Mouse (Mus musculus) heart, embryonic 15.5 days (tissue): ENCODE measurements around the gene Atp6v0a4. TPM values are rescaled to one million over a fixed set of nuclear protein-coding genes. Genes with fewer than 3 reads are reported as not detected.

ENCODE experiments used
- ATAC-seq: fragments of 200-750 bp; cut with Nextera tagmentation; replicated peaks from 2 replicates; pipeline ENCODE4 v1.8.0; 2017; ENCODE audit warnings: low read depth, moderate TSS enrichment; ENCODE audit not compliant: insufficient number of reproducible peaks, insufficient read depth, low FRiP score
- H3K27ac ChIP-seq: fragments of 300-500 bp; sonication (generic); 2 replicates; pipeline ENCODE4 v1.5.1; 2015; ENCODE audit warnings: mild to moderate bottlenecking, inconsistent platforms
- H3K27me3 ChIP-seq: fragments of 300-500 bp; sonication (generic); 2 replicates; pipeline ENCODE4 v1.6.1; 2015; ENCODE audit warnings: inconsistent platforms
- H3K36me3 ChIP-seq: fragments of 300-500 bp; sonication (generic); 2 replicates; pipeline ENCODE4 v1.6.1; 2015; ENCODE audit warnings: mild to moderate bottlenecking, inconsistent platforms
- H3K4me1 ChIP-seq: fragments of 300-500 bp; sonication (generic); replicated peaks from 2 replicates; pipeline ENCODE4 v1.6.1; 2015; ENCODE audit warnings: inconsistent platforms
- H3K4me2 ChIP-seq: fragments of 300-500 bp; sonication (generic); 2 replicates; pipeline ENCODE4 v1.6.1; 2015; ENCODE audit warnings: inconsistent platforms, mild to moderate bottlenecking, moderate library complexity
- H3K4me3 ChIP-seq: fragments of 300-500 bp; sonication (generic); 2 replicates; pipeline ENCODE4 v1.5.1; 2015; ENCODE audit warnings: mild to moderate bottlenecking, inconsistent platforms
- H3K9ac ChIP-seq: fragments of 300-500 bp; sonication (generic); 2 replicates; pipeline ENCODE4 v1.6.1; 2015; ENCODE audit warnings: mild to moderate bottlenecking, inconsistent platforms
- H3K9me3 ChIP-seq: fragments of 300-500 bp; sonication (generic); replicated peaks from 2 replicates; pipeline ENCODE4 v1.6.1; 2016; ENCODE audit warnings: inconsistent platforms
- WGBS: fragments of 180-500 bp; shearing (Covaris S2); methylation state at CpG from one replicate; pipeline ENCODE4 v1.1.7; 2015; ENCODE audit warnings: mixed read lengths; 5-methylcytosine and 5-hydroxymethylcytosine counted together
- polyA plus RNA-seq: library from polyadenylated mRNA; unstranded; fragments of >200 nt; fragmentation: Nextera tagmentation; extraction: Ambion mirVana; gene quantifications from 2 replicates; pipeline ENCODE4 v1.2.1, GENCODE M21; 2015

Gene Atp6v0a4
- 0.69 and 0.77 TPM in 2 replicates for polyA plus RNA-seq

DNA sequence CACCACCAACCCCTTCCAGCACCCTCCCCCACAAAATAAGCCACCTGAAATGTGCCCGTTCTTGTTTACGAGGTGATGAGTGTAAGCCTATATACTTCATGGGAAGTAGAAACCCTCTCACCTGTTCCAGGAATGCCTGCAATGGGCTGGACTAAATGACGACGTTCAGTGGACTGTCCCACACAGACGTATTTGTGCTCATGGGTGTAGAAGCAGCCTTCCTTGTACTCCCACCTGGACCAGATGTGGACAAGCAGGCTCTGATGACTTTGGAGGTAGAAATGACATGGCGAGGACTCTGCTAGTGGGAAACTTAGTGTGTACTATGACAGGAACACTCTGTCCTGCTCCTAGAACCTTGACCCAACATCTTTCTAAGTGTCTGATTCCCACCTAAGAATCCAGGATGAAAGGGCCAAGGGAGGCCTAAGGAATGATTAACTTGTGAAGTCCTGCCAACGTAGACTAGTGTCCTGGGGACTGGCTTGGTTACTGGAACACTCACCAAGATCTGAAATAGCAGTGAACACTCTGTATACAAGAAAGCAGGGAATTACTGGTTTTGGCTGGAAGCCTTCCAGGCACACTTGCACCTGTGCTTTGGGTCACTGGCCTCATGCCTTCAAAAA, at the start of gene Atp6v0a4:
TSS of gene Atp6v0a4 (minus strand) at position 380 of the 629 bp plus-strand sequence.
- ATAC-seq: no peak
- no peak within 1 kb of the TSS for H3K27ac ChIP-seq

DNA sequence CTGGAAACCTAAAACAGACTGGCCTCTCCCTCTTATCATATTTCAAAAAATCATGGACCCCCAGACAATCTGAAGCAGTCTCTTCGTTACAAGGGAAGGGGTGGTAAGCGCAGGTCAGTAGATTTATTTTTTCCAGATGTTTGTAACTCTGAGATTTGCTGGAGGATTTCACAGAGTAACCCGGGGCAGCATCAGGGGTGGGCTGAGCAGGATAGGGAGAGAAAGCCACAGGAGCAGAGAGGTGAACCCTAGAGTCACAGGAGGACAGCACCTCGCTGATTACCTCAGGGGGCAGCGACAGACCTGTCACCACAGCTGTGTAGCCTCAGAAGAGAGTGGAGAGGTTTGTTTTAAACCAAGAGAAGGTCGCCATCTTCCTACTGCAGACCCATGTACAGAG, 41.0 kb upstream of the Atp6v0a4 start:
- Histone ChIP-seq H3K27me3 (no peaks in the 10 kb centered on the region), H3K27ac (no peak overlapping the region), H3K4me2 (no peak overlapping the region), H3K4me3 (no peak overlapping the region), H3K9me3 (no peaks in the 10 kb centered on the region), H3K36me3 (no peaks in the 10 kb centered on the region; the same call in 1 of the 2 replicates), H3K4me1 (no peaks in the 10 kb centered on the region), H3K9ac (no peak overlapping the region)
- 70% methylated on average over 6 of the region's 6 CpGs for WGBS
- ATAC-seq: no peak

More for the DNA sequence above, at the start of gene Atp6v0a4:
- no peak within 1 kb of the TSS for H3K9ac ChIP-seq
- no peaks in the 10 kb centered on the region for H3K36me3 ChIP-seq
- H3K4me3 ChIP-seq: no peak within 1 kb of the TSS
- peaks cover 15% of the 10 kb centered on the region for H3K4me1 ChIP-seq
- 82% methylated on average over 7 of the region's 7 CpGs for WGBS
- no peaks in the 10 kb centered on the region for H3K27me3 ChIP-seq
- no peaks in the 10 kb centered on the region for H3K9me3 ChIP-seq
- no peak within 1 kb of the TSS for H3K4me2 ChIP-seq

DNA sequence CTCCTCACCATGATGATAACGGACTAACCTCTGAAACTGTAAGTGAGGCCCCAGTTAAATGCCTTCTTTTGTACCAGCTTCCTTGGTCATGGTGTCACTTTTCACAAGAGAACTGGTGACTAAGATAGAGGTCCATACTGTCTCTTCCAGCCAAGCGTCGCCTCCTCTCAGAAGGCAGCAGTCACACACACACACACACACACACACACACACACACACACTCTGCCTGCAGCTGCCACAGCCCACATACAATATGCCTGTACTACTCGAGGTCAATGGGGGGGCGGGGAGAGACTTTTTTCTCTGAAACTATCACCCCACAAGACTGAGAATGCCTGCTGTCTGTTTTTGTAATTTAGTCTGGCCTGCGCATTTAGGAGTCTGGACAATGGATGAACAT, 40.3 kb upstream of the Atp6v0a4 start:
- WGBS: 83% methylated on average over 6 of the region's 6 CpGs
- no peak for ATAC-seq

DNA sequence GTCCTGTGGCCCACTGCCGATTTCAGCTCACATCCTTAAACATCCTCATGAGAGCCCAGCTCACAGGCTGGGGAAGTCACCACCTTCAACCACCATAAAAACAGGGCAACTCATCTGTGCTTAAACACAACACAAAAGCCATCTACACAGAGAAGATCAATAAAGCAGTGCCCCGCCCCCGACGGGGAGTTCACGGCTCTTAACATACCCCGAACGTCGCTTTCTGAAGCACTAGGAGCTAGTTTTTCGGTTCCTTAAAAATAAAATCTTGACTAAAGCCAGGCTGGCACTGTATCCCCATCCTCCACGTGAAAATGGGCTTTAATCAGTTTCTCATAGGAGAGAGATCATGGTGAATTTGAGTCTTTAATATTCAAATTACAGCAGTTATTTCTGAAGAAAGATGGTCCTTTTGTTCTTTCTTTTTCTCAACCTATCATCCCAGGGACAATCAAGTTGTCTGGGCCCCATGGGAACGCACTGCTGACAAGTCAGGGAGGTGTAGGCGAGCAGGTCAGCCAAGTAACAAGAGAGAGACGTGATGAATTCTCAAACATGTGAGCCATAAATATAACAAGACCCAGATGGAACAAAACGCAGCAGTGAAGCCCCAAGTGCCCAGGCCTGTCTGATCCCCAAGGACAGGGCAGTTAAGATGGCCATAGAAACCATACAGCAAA, 38.6 kb upstream of the Atp6v0a4 start:
- WGBS: 70% methylated on average over 14 of the region's 14 CpGs
- no peaks in the 10 kb centered on the region for H3K27me3 ChIP-seq
- no peak for ATAC-seq
- H3K27ac ChIP-seq: no peak overlapping the region
- H3K4me2 ChIP-seq: no peak overlapping the region
- H3K4me3 ChIP-seq: no peak overlapping the region
- no peak overlapping the region for H3K9ac ChIP-seq
- H3K4me1 ChIP-seq: no peaks in the 10 kb centered on the region
- H3K36me3 ChIP-seq: no peaks in the 10 kb centered on the region
- no peaks in the 10 kb centered on the region for H3K9me3 ChIP-seq

More for the DNA sequence above, 40.3 kb upstream of the Atp6v0a4 start:
- H3K36me3 ChIP-seq: no peaks in the 10 kb centered on the region
- H3K4me1 ChIP-seq: no peaks in the 10 kb centered on the region
- no peak overlapping the region for H3K4me2 ChIP-seq
- H3K27me3 ChIP-seq: no peaks in the 10 kb centered on the region
- no peak overlapping the region for H3K9ac ChIP-seq
- H3K9me3 ChIP-seq: no peaks in the 10 kb centered on the region
- H3K27ac ChIP-seq: no peak overlapping the region
- no peak overlapping the region for H3K4me3 ChIP-seq

DNA sequence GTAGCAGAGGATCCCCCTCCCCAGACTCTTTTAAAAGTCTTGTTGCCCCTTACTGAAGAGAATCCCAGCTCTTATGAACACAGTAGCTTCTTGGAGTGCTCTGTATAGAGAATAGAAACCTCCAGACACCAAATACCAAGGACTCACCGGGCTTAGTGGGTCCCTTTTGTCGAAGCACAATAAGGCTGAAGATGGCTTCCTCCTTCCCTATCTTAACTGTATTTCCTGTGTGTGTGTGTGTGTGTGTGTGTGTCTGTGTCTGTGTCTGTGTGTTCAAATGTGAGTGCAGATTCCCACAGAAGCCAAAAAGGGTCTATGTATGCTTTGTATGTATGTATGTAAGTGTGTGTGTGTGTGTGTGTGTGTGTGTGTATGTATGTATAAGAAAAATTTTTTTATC, 36.2 kb upstream of the Atp6v0a4 start:
- no peaks in the 10 kb centered on the region for H3K27me3 ChIP-seq
- H3K36me3 ChIP-seq: no peaks in the 10 kb centered on the region
- no peaks in the 10 kb centered on the region for H3K4me1 ChIP-seq
- H3K27ac ChIP-seq: peak overlapping the region; percentile 17; the same call in 1 of the 2 replicates
- no peaks in the 10 kb centered on the region for H3K9me3 ChIP-seq
- 65% methylated on average over 2 of the region's 2 CpGs for WGBS
- H3K4me3 ChIP-seq: no peak overlapping the region
- no peak overlapping the region for H3K4me2 ChIP-seq
- no peak for ATAC-seq
- no peak overlapping the region for H3K9ac ChIP-seq

DNA sequence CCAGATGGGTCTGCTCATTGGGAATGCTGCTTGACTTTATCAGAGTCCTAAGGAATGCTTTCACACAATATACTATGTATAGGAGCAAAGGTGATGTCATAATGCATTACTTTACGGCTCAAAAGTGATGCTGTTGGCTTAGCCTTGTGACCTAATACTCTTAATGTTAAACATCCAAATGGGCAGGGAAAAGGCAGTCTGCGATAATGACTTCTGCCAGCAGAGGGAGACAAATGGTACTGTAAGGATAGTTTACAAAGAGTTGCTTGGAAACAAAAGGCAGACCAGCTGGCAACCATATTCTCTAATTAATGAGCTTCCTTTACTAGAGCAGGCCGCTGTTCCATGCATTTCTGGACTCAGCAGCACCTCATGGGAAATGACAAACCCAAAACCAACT, 35.7 kb upstream of the Atp6v0a4 start:
- 0 out of 2 replicates have a peak, but pooled peaks have one; percentile 10 for ATAC-seq

DNA sequence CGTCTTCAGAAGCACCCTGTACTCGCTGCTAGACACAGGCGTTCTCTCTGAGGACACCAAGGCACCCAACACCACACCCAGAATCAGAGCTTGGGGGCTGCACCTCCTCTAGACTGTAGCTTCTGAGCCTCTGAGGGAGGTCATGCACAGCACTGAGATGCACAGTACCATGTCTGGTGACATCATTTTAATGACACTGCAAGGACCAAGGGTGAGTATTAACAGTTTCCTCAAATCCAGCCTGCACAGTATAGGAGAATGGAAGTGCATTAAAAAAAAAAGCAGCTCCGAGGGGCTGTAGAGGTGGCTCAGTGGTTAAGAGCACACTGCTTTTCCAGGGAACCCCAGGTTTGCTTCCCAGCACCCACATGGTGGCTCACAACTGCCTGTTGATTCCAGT, 35.2 kb upstream of the Atp6v0a4 start:
- H3K4me1 ChIP-seq: no peaks in the 10 kb centered on the region
- no peak overlapping the region for H3K4me3 ChIP-seq
- no peak overlapping the region for H3K27ac ChIP-seq
- H3K36me3 ChIP-seq: no peaks in the 10 kb centered on the region
- WGBS: 84% methylated on average over 4 of the region's 4 CpGs
- H3K27me3 ChIP-seq: no peaks in the 10 kb centered on the region
- H3K9me3 ChIP-seq: no peaks in the 10 kb centered on the region
- no peak overlapping the region for H3K9ac ChIP-seq
- no peak overlapping the region for H3K4me2 ChIP-seq
- no peak for ATAC-seq

More for the DNA sequence above, 35.7 kb upstream of the Atp6v0a4 start:
- WGBS: 18% methylated on average over 3 of the region's 3 CpGs
- Histone ChIP-seq H3K27ac (peak overlapping the region; percentile 17; the same call in 1 of the 2 replicates), H3K4me2 (no peak overlapping the region), H3K27me3 (no peaks in the 10 kb centered on the region), H3K4me3 (no peak overlapping the region), H3K4me1 (no peaks in the 10 kb centered on the region), H3K9me3 (no peaks in the 10 kb centered on the region), H3K9ac (no peak overlapping the region), H3K36me3 (no peaks in the 10 kb centered on the region)

DNA sequence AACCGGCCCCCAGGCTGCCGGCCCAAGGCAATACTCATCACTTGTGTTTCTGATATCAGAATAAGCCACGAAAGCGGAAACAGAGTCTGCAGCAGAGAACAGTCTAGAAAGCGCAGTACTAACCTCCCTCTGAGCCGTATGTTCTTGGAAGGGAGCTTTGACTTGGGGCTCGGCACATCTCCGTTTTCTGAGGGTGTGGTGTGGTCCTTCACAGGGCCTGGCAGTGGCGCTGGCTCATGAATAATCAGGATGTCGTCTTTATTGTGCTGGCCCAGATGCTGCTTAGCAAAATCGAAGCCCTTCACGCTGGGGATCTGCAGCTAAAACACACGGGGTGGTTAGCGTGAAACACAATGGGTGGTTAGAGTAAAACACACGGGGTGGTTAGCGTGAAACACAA, 33.5 kb upstream of the Atp6v0a4 start:
- Histone ChIP-seq H3K4me1 (peaks cover under 1% of the 10 kb centered on the region; the same call in 1 of the 2 replicates), H3K4me3 (no peak overlapping the region), H3K9ac (no peak overlapping the region), H3K9me3 (no peaks in the 10 kb centered on the region), H3K27me3 (no peaks in the 10 kb centered on the region), H3K4me2 (no peak overlapping the region), H3K36me3 (no peaks in the 10 kb centered on the region), H3K27ac (no peak overlapping the region)
- no peak for ATAC-seq
- WGBS: 84% methylated on average over 16 of the region's 16 CpGs

DNA sequence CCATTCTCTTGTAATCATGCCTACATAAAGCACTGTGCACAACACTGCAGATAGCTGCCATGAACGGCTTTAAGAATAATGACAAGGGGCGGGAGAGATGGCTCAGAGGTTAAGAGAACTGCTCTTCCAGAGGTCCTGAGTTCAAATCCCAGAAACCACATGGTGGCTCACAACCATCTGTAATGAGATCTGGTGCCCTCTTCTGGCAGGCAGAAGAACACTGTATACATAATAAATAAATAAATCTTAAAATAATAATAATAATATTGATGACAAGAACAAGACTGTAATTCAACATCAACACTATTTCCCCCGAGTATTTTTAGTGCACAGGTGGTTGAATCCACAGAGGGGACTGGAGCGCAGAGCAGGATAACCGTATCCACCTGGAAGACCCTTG, 31.8 kb upstream of the Atp6v0a4 start:
- H3K27me3 ChIP-seq: no peaks in the 10 kb centered on the region
- no peak overlapping the region for H3K9ac ChIP-seq
- 88% methylated on average over 5 of the region's 5 CpGs for WGBS
- ATAC-seq: no peak
- no peak overlapping the region for H3K4me2 ChIP-seq
- no peaks in the 10 kb centered on the region for H3K36me3 ChIP-seq
- H3K4me1 ChIP-seq: peaks cover 10% of the 10 kb centered on the region
- no peak overlapping the region for H3K27ac ChIP-seq
- H3K4me3 ChIP-seq: no peak overlapping the region
- H3K9me3 ChIP-seq: no peaks in the 10 kb centered on the region

DNA sequence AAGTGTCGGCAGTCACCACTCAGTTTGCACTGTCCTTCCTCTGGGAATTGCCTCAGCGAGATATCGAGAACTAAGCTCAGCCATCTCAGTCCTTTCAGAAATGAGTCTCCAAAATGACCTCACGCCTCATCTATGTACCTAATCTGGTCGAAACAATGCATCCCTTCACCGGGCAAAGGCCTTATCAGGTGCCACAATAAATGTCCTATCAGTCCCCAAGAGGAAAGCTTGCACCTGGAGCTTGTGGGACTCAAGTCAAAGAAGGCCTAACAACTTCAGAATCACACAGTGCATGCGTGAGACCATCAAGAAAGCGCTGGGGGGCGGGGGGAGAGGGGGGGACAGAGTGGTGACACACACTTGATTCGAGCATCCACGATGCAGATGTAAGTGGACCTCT, 27.9 kb upstream of the Atp6v0a4 start:
- Histone ChIP-seq H3K9ac (no peak overlapping the region), H3K27me3 (no peaks in the 10 kb centered on the region), H3K36me3 (no peaks in the 10 kb centered on the region; the same call in 1 of the 2 replicates), H3K9me3 (no peaks in the 10 kb centered on the region), H3K27ac (no peak overlapping the region), H3K4me2 (no peak overlapping the region), H3K4me1 (peaks cover 10% of the 10 kb centered on the region), H3K4me3 (no peak overlapping the region)
- ATAC-seq: 0 out of 2 replicates have a peak, but pooled peaks have one; percentile 31
- 45% methylated on average over 11 of the region's 11 CpGs for WGBS

DNA sequence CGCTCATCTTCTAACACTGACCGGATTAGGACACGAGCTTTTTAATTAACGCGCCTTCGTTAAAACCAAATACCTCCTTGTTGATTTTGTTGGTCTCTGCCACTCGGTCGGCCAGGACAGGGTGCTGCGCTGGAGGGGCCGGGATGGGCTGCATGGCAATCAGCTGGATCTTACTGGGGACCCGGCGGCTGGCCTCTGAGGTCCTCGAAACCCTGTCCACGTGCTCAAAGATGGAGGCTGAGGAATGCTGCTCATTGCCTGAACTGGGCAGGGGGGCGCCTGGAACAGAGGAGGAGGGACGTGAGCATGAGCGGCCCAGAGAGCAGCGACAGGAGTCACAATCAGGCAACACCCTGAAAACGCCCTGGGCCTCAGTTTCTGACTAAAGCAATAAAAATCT, 25.1 kb upstream of the Atp6v0a4 start:
- Histone ChIP-seq H3K4me2 (no peak overlapping the region), H3K9ac (no peak overlapping the region), H3K4me3 (no peak overlapping the region), H3K9me3 (no peaks in the 10 kb centered on the region), H3K36me3 (no peaks in the 10 kb centered on the region; the same call in 1 of the 2 replicates), H3K4me1 (peaks cover 14% of the 10 kb centered on the region), H3K27ac (no peak overlapping the region), H3K27me3 (no peaks in the 10 kb centered on the region)
- no peak for ATAC-seq
- WGBS: 91% methylated on average over 19 of the region's 19 CpGs
